Mouse (Mus musculus) G1E (cell line): ENCODE measurements around the gene Traf3.

Experiments used
- CTCF ChIP-seq: IDR thresholded peaks from 2 replicates; pipeline ENCODE4 v1.5.1; 2012; ENCODE audit warnings: low read depth, low read length, inconsistent platforms, mixed read lengths
- GATA1 ChIP-seq: IDR thresholded peaks from 2 replicates; pipeline ENCODE4 v1.6.1; 2012; ENCODE audit warnings: borderline replicate concordance, low read length, inconsistent platforms, mixed read lengths
- GATA2 ChIP-seq: IDR thresholded peaks from 2 replicates; pipeline ENCODE4 v1.6.1; 2012; ENCODE audit warnings: low read depth, low read length, inconsistent platforms, borderline replicate concordance
- POLR2AphosphoS5 ChIP-seq: IDR thresholded peaks from 2 replicates; pipeline ENCODE4 v1.6.1; 2012; ENCODE audit warnings: low read depth, low read length, inconsistent platforms; ENCODE audit not compliant: insufficient replicate concordance

DNA sequence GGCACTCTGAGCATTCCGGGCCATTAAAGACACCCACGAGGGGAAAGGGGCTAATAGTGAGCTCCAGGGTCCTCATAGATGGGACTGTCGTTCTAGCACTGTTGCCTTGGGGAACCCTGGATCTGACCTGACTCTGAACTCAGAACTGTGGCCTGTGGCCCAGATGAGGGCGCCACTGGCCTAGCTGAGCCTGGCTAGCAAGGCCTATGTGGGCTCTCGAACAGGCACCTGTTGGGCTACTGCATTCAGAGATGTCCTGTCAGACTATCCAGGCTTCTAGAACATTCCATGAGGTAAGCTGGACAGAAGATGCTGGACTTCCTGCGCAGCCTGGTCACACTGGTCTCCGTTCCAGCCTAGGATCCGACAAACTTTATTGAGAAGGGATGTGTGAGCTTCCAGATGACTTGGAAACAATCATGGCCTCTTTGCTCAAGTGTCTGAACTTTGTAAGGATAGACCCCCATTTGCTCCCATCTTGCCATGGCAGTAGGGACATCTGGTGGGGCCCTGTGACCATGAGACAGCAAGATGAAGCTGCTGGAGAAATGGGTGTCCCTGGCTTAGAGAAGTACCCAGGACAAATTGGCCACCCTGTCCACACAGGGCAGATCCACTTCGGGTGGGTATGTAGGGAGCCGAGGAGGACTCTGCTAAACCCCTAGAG lies 891 bp upstream of the Traf3 start:
- TF ChIP-seq GATA1 (no peak), CTCF (no peak), POLR2AphosphoS5 (no peak), GATA2 (no peak)
